Mouse (Mus musculus) cortical plate, adult 2 months (tissue): ENCODE results near the gene Ttc34. TPM values are rescaled to one million over a fixed set of nuclear protein-coding genes. Genes with fewer than 3 reads are reported as not detected.

Experiments
- H3K27ac ChIP-seq: fragments of 200-500 bp; 2 replicates; pipeline ENCODE4 v1.5.1; 2012; ENCODE audit warnings: low read length, control low read depth, inconsistent platforms; ENCODE audit not compliant: insufficient read depth
- H3K4me1 ChIP-seq: fragments of 200-500 bp; 2 replicates; pipeline ENCODE4 v1.6.1; 2011; ENCODE audit warnings: low read length; ENCODE audit not compliant: control insufficient read depth, insufficient read depth
- H3K4me3 ChIP-seq: fragments of 200-500 bp; 2 replicates; pipeline ENCODE4 v1.5.1; 2011; ENCODE audit warnings: mild to moderate bottlenecking, low read length, control low read depth; ENCODE audit not compliant: insufficient read depth
- CTCF ChIP-seq: fragments of 200-500 bp; IDR thresholded peaks from 2 replicates; pipeline ENCODE4 v1.5.1; 2011; ENCODE audit warnings: mild to moderate bottlenecking, control low read depth, low read length; ENCODE audit not compliant: insufficient read depth; ENCODE audit errors: extremely low read depth
- POLR2A ChIP-seq: fragments of 200-500 bp; IDR thresholded peaks from 2 replicates; pipeline ENCODE4 v1.6.1; 2011; ENCODE audit warnings: mild to moderate bottlenecking, low read length, control low read depth; ENCODE audit not compliant: insufficient read depth; ENCODE audit errors: extremely low read depth
- polyA plus RNA-seq: library from polyadenylated mRNA; depleted of rRNA; stranded (reverse); fragments of >200 nt; gene quantifications from 2 replicates; pipeline ENCODE4 v1.2.3, GENCODE M21; 2012; rRNA removed

Gene Ttc34
- polyA plus RNA-seq: 2.3 and 2.5 TPM in 2 replicates

DNA sequence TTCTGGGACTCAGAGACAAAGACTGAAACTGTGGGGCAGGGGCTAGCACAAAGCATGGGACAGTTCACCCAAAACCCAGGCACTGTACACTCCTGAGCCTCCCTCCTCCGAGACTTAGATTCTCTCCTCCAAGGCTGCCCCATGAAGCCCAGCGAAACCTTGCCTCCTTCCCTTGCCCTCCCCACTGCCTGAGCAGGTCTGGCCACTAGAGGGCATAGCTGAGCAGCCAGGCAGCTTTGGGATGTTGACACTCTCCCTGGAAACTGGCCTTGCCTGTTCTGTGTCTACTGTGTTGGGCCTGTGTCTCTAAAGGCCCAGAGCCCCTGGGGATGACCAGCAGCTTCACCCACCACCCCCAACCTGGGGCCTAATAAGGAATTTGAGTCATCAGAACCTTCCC is at the start of gene Ttc34:
Ttc34 (plus strand) TSS at position 290 of the 400 bp plus-strand sequence.
- Histone ChIP-seq H3K4me3 (no peak within 1 kb of the TSS), H3K4me1 (no peaks in the 10 kb centered on the region), H3K27ac (no peak within 1 kb of the TSS)
- peak; percentile 93 for TF ChIP-seq CTCF
- no peak for TF ChIP-seq POLR2A

GRCm38 (mm10) chr4:154787960-154788702 is 49.1 kb upstream of the Ttc34 start:
- H3K27ac ChIP-seq: no peak overlapping the region
- no peaks in the 10 kb centered on the region for H3K4me1 ChIP-seq
- no peak overlapping the region for H3K4me3 ChIP-seq
- TF ChIP-seq POLR2A (no peak), CTCF (no peak)

GRCm38 (mm10) chr4:154791894-154792293 is 45.4 kb upstream of the Ttc34 start:
- TF ChIP-seq CTCF: no peak
- no peak for TF ChIP-seq POLR2A
- Histone ChIP-seq H3K27ac (no peak overlapping the region), H3K4me3 (no peak overlapping the region), H3K4me1 (no peaks in the 10 kb centered on the region)

- TF ChIP-seq CTCF: no peak
- TF ChIP-seq POLR2A: no peak
- H3K27ac ChIP-seq: no peak overlapping the region
Measured at GRCm38 (mm10) chr4:154793499-154793898, 43.8 kb upstream of the Ttc34 start.

DNA sequence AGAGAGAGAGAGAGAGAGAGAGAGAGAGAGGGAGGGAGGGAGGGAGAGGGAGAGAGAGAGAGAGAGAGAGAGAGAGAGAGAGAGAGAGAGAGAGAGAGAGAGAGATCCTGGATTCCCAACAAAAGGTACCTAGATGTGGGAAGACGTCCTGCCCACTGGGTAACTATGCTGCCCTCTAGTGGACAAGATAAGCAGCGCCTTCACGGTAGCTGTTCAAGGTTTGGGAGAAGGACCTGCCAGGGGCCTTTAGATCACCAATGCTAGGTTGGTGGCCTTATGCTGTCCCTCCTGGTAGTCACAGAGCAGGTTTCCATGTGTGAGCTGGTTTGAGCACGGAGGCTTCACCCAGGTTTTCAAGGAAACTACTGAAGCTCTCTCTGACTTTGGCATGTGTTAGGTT is 39.4 kb upstream of the Ttc34 start:
- H3K4me3 ChIP-seq: no peak overlapping the region
- H3K4me1 ChIP-seq: no peaks in the 10 kb centered on the region
- TF ChIP-seq CTCF (peak; percentile 84), POLR2A (no peak)
- H3K27ac ChIP-seq: no peak overlapping the region

More at GRCm38 (mm10) chr4:154793499-154793898, 43.8 kb upstream of the Ttc34 start:
- H3K4me3 ChIP-seq: no peak overlapping the region
- no peaks in the 10 kb centered on the region for H3K4me1 ChIP-seq

DNA sequence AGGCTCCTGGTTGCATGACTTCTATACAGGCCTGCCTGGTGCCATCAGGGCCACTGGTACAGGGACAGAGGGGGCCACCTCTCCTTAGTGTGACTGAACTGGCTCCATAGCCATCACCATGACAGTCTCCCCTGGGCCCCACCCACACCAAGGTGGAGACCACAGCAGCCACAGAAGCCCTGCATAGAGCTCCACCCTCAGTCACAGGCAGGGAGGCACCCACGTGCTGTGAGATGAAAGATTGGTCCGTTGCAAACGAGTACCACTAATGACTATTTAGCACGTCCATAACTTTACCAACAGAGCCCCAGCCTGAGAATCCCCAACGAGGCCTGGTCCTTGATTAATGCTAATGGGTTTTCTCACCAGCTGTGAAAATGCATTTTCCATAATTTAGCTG is 36.7 kb upstream of the Ttc34 start:
- no peak for TF ChIP-seq CTCF
- no peak for TF ChIP-seq POLR2A
- Histone ChIP-seq H3K4me3 (no peak overlapping the region), H3K27ac (no peak overlapping the region)

DNA sequence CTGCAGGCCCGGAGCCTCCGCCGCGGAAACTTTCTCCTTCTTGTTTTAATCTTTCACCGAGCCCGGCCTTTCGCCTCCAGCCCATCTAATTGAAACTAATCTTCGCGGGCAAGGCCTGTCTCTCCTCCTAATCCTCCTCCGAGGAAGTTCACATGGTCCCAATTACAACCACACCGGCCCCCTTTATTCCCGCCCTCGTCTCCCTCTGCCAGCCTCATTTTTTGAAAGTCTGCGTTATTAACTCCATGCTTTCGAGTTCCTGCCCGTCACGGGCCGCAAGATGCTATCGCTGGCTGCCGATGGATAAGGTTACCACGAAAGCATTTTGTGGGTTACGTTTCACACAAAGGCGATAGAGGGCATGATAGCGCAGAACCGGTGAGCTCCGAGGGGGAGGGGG is 35.0 kb upstream of the Ttc34 start:
- TF ChIP-seq POLR2A: no peak
- TF ChIP-seq CTCF: no peak
- H3K27ac ChIP-seq: no peak overlapping the region
- no peak overlapping the region for H3K4me3 ChIP-seq
- no peaks in the 10 kb centered on the region for H3K4me1 ChIP-seq

More for the DNA sequence above, 36.7 kb upstream of the Ttc34 start:
- H3K4me1 ChIP-seq: no peaks in the 10 kb centered on the region

DNA sequence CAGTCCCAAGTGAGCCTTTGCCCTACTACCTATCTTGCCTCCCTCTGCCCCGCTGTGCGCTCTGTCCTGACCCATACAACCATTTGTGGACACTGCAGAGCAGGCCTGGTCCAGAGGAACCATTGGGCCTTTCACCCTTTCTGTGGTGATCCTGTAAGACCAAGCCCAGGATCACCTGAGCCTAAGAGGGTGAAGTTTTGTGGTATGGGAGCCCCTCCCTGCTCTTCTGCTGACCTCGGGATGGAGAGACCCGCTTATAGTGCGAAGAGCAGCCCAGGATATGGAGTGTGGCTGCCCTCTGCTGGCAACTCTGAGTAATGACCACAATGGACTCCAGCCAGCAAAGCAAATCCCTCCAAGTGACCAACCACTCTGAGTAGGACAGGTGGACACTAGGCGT is 11.6 kb upstream of the Ttc34 start:
- H3K4me3 ChIP-seq: no peak overlapping the region
- no peak overlapping the region for H3K27ac ChIP-seq
- TF ChIP-seq CTCF (peak; percentile 93), POLR2A (no peak)
- H3K4me1 ChIP-seq: no peaks in the 10 kb centered on the region

- TF ChIP-seq POLR2A: no peak
- no peak for TF ChIP-seq CTCF
- H3K27ac ChIP-seq: no peak overlapping the region
- H3K4me3 ChIP-seq: no peak overlapping the region
- H3K4me1 ChIP-seq: no peaks in the 10 kb centered on the region
Measured at GRCm38 (mm10) chr4:154826224-154826623, 11.0 kb upstream of the Ttc34 start.

DNA sequence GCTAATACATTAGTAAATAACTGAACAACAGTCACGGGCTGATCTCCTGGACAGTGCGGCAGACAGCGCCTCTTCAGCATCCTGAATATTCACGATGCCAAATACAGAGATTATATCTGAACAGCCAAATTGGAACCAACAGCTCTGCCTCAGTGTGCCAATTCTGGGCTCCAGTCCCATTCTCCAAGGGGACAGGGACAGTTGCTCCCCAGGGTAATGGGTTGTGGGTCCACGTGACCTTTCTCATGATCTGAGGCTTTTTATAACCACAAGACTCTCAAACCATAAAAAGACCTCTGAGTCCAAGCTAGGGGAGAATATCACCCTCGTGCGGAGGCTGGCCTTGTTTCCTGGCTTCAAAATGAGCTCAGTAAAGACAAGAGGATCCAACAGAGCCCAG is 10.1 kb upstream of the Ttc34 start:
- no peaks in the 10 kb centered on the region for H3K4me1 ChIP-seq
- H3K4me3 ChIP-seq: no peak overlapping the region
- TF ChIP-seq POLR2A (no peak), CTCF (no peak)
- H3K27ac ChIP-seq: no peak overlapping the region
